Mouse (Mus musculus) forebrain, embryonic 15.5 days (tissue): ENCODE measurements at regions not wholly inside any gene's neighbourhood (a gene's known extent, or its start where the extent isn't known, plus 50 kb on each side); places are given as distances from the start of the nearest gene placed in this dataset.

Experiments used
- ATAC-seq: fragments of 200-750 bp; cut with Nextera tagmentation; replicated peaks from 2 replicates; pipeline ENCODE4 v1.8.0; 2017; ENCODE audit warnings: mild to moderate bottlenecking, moderate TSS enrichment, moderate library complexity
- H3K27ac ChIP-seq: fragments of 300-500 bp; sonication (generic); replicated peaks from 2 replicates; pipeline ENCODE4 v1.5.1; 2015; ENCODE audit warnings: mild to moderate bottlenecking, inconsistent platforms
- H3K27me3 ChIP-seq: fragments of 300-500 bp; sonication (generic); 2 replicates; pipeline ENCODE4 v1.6.1; 2015; ENCODE audit warnings: inconsistent platforms
- H3K36me3 ChIP-seq: fragments of 300-500 bp; sonication (generic); 2 replicates; pipeline ENCODE4 v1.6.1; 2015; ENCODE audit warnings: mild to moderate bottlenecking, inconsistent platforms
- H3K4me1 ChIP-seq: fragments of 300-500 bp; sonication (generic); 2 replicates; pipeline ENCODE4 v1.6.1; 2015; ENCODE audit warnings: inconsistent platforms
- H3K4me2 ChIP-seq: fragments of 300-500 bp; sonication (generic); replicated peaks from 2 replicates; pipeline ENCODE4 v1.6.1; 2015; ENCODE audit warnings: mild to moderate bottlenecking, inconsistent platforms
- H3K4me3 ChIP-seq: fragments of 300-500 bp; sonication (generic); 2 replicates; pipeline ENCODE4 v1.5.1; 2015; ENCODE audit warnings: mild to moderate bottlenecking, inconsistent platforms
- H3K9ac ChIP-seq: fragments of 300-500 bp; sonication (generic); replicated peaks from 2 replicates; pipeline ENCODE4 v1.6.1; 2015; ENCODE audit warnings: mild to moderate bottlenecking, inconsistent platforms
- H3K9me3 ChIP-seq: fragments of 300-500 bp; sonication (generic); 2 replicates; pipeline ENCODE4 v1.6.1; 2016; ENCODE audit warnings: inconsistent platforms
- WGBS: fragments of 180-500 bp; shearing (Covaris S2); methylation state at CpG from one replicate; pipeline ENCODE4 v1.1.7; 2015; ENCODE audit warnings: mixed read lengths; 5-methylcytosine and 5-hydroxymethylcytosine counted together

DNA sequence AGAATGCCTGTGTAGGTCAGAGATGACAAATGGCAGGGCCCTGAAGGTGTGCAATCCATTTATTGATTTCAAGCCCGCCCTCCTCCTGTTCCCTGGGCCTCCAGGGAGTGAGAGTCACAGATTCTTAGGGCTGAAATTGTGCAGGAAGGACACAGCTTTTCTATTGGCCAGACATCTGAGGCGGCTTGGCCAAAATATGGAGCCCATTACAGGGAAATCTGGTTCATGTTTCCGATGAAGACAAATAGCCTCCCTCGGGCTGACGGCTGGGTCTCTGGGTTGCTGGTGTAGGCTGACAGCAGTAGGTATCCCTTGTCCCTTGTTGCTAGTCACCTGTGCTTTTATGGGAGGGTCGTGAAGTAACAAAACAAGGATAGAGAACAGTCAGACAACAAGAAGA, 413.2 kb downstream of the Tshz3 start:
- ATAC-seq: no peak
- Histone ChIP-seq H3K9me3 (no peaks in the 10 kb centered on the region), H3K4me3 (no peak overlapping the region), H3K36me3 (no peaks in the 10 kb centered on the region), H3K27ac (no peak overlapping the region), H3K4me1 (no peaks in the 10 kb centered on the region), H3K27me3 (no peaks in the 10 kb centered on the region), H3K9ac (no peak overlapping the region), H3K4me2 (no peak overlapping the region)
- 86% methylated on average over 6 of the region's 6 CpGs for WGBS

DNA sequence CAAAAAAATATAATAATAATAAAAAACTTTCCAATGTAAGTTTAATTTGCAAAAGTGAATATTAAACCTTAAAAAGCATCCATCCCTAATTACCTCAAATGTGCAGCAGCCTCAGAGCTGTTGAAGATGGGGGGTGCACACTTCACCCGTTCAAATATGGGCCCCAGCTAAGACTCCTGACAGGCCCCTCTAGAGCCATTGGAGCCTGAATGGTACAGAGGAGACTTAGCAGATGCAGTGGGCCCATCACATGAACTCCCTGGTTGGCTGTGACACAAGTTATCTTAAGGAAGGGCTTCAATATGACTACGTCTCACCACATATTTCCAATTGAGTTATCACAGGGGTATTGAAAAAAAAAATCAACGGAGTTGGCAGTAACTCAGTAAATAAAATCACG, 422.9 kb downstream of the Tshz3 start:
- H3K4me3 ChIP-seq: no peak overlapping the region
- no peak overlapping the region for H3K4me2 ChIP-seq
- no peaks in the 10 kb centered on the region for H3K4me1 ChIP-seq
- WGBS: 90% methylated on average over 4 of the region's 4 CpGs
- H3K9ac ChIP-seq: no peak overlapping the region
- no peaks in the 10 kb centered on the region for H3K27me3 ChIP-seq
- H3K9me3 ChIP-seq: no peaks in the 10 kb centered on the region
- H3K27ac ChIP-seq: no peak overlapping the region
- H3K36me3 ChIP-seq: no peaks in the 10 kb centered on the region
- ATAC-seq: no peak

DNA sequence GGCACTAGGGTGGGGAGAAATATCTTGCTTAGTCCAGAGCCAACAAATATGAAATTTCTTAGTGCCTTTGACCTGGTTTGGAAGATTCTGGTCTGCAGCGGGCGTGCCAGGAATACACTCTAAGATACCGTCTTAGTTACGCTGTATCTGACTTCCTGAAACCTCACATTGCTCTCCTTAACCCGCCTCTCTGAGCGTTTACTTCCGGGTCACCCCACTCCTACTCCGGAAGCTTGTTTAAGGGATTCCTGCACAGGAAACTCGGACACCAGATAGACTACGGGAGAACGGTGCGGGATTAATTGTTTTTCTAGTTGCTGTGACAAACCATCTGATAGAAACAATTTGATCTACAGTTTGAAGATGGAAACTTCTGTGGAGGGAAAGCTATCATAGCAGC, 442.3 kb downstream of the Tshz3 start:
- no peaks in the 10 kb centered on the region for H3K9me3 ChIP-seq
- H3K36me3 ChIP-seq: no peaks in the 10 kb centered on the region
- WGBS: 90% methylated on average over 12 of the region's 12 CpGs
- no peak overlapping the region for H3K4me3 ChIP-seq
- H3K9ac ChIP-seq: no peak overlapping the region
- ATAC-seq: no peak
- no peaks in the 10 kb centered on the region for H3K27me3 ChIP-seq
- H3K4me1 ChIP-seq: no peaks in the 10 kb centered on the region
- no peak overlapping the region for H3K27ac ChIP-seq
- no peak overlapping the region for H3K4me2 ChIP-seq

DNA sequence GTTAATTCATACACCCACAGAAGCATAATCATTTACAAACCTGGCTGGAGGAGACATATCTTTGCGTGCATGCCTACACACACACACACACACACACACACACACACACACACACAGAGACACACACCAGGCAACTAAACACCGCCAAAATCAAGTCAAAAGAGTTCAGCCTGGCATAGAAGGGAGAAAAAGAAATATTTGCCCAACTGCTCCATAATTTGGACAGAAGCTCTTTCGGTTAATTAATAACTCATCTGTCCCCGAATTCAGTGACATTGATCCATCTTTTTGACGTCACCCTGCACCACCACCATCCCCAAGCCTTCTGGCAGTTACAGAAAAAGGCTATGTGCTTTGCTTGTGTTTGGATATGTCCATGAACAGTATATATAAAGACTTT, 444.9 kb downstream of the Tshz3 start:
- no peaks in the 10 kb centered on the region for H3K36me3 ChIP-seq
- H3K9ac ChIP-seq: no peak overlapping the region
- no peak overlapping the region for H3K27ac ChIP-seq
- no peak overlapping the region for H3K4me2 ChIP-seq
- 80% methylated on average over 5 of the region's 5 CpGs for WGBS
- no peak overlapping the region for H3K4me3 ChIP-seq
- H3K27me3 ChIP-seq: no peaks in the 10 kb centered on the region
- H3K4me1 ChIP-seq: peaks cover 11% of the 10 kb centered on the region
- H3K9me3 ChIP-seq: no peaks in the 10 kb centered on the region
- no peak for ATAC-seq

DNA sequence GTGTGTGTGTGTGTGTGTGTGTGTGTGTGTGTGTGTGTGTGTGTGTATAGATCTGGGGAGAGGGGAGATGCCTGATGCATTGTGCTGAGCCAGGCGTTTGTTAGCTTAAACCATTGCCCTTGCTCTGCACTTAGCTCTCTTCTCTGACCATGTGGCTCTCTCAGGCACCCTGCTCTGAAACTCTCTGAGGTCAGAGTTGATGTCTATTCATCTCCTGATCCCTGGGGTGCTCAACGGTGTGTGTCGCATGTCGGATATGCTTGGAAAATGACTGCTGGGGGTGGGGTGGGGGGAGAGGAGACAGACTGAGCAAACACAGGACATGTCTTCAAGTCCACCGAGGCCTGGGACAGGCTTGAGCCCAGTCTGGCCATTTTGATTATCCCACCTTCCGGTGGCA, 446.4 kb downstream of the Tshz3 start:
- no peak for ATAC-seq
- no peak overlapping the region for H3K4me3 ChIP-seq
- no peak overlapping the region for H3K4me2 ChIP-seq
- no peaks in the 10 kb centered on the region for H3K9me3 ChIP-seq
- H3K27me3 ChIP-seq: no peaks in the 10 kb centered on the region
- no peak overlapping the region for H3K9ac ChIP-seq
- H3K4me1 ChIP-seq: peaks cover 12% of the 10 kb centered on the region
- no peaks in the 10 kb centered on the region for H3K36me3 ChIP-seq
- no peak overlapping the region for H3K27ac ChIP-seq
- WGBS: 61% methylated on average over 6 of the region's 6 CpGs

DNA sequence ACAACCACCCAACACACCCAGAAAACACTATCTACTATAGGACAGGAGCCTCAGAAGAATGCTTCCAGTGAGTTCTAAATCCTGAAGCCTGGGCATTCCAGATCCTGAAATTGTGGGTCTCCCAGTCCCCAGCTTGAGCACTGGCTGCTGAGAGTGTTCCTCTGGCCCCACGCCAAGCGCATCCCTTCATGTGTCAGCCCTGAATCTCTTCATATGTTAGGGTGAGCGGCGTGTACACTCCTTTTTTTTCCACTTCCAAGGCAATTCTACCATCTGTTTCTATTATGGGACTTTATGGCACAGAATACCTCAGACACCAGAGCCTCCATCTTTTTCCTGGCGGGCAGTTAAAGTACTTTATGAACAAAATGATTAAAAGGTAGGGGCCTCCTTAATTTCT, 451.8 kb downstream of the Tshz3 start:
- 57% methylated on average over 5 of the region's 5 CpGs for WGBS
- H3K9me3 ChIP-seq: no peaks in the 10 kb centered on the region
- H3K4me2 ChIP-seq: no peak overlapping the region
- no peak overlapping the region for H3K4me3 ChIP-seq
- no peaks in the 10 kb centered on the region for H3K36me3 ChIP-seq
- H3K9ac ChIP-seq: no peak overlapping the region
- H3K27me3 ChIP-seq: no peaks in the 10 kb centered on the region
- H3K27ac ChIP-seq: peak overlapping the region; percentile 40
- peak; percentile 84 for ATAC-seq
- peaks cover 18% of the 10 kb centered on the region for H3K4me1 ChIP-seq

DNA sequence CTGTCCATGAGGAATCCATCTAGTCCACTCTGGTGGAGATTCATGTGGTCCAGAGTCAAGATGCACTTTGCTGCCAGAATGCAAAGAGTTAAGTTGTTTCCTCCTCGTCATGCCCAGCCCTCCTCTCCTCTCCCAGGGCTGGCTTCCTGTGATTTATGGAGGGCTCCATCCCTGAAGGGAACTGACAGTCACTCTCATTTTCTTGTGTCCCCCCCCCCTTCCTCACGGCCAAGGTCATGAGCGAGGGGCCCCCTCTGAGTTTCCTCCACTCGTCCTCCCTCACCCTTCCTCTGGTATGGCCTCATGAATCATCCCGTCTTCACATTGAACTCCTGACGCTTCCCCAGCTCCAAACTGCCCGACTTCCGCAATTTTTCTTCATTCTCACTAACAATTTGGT, 461.9 kb downstream of the Tshz3 start:
- Histone ChIP-seq H3K4me1 (no peaks in the 10 kb centered on the region), H3K27ac (no peak overlapping the region), H3K9me3 (no peaks in the 10 kb centered on the region), H3K4me3 (no peak overlapping the region), H3K9ac (no peak overlapping the region), H3K4me2 (no peak overlapping the region), H3K27me3 (no peaks in the 10 kb centered on the region), H3K36me3 (no peaks in the 10 kb centered on the region)
- WGBS: 77% methylated on average over 8 of the region's 8 CpGs
- ATAC-seq: no peak

DNA sequence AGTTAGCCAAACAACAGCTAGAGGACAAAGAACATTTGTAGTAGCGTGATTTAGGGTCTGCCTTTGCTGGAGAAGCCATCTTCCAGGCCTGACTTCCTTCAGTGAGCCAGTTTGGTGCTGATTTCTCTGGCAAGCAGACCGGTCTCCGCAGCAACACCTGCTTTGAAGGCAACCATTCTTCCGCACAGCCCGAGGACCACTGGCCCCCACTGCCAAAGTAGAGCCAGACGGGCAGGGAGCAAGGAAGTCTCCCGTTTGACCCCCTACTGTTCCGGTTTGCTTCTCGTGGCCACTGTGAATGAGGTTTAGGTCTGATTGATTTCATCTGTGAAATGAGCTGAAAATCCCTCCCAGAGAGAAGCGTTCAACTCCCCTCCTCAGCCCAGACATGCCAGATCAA, 471.0 kb downstream of the Tshz3 start:
- Histone ChIP-seq H3K4me2 (no peak overlapping the region), H3K9me3 (no peaks in the 10 kb centered on the region), H3K36me3 (no peaks in the 10 kb centered on the region), H3K9ac (no peak overlapping the region), H3K4me1 (no peaks in the 10 kb centered on the region), H3K27ac (no peak overlapping the region), H3K27me3 (no peaks in the 10 kb centered on the region), H3K4me3 (no peak overlapping the region)
- ATAC-seq: no peak
- WGBS: 64% methylated on average over 10 of the region's 10 CpGs

DNA sequence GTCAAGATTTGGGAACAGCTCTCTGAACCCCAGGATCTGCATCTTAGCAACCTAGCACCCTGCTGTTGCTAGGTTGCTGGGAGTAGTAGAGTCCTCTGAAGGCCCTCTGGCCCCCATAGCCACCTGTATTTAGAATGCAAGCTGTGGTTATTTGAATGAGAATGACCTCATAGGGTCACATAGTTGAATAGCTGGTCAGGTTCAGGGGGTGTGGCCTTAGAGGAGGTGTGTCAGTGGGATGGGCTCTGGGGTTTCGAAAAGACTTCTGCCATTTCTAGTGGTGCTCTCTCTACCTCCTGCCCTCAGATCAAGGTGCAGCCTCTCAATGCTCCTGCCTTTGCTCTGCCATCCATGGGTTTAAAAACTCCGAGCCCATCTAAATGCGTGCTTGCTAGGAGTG, 477.8 kb downstream of the Tshz3 start:
- Histone ChIP-seq H3K9me3 (no peaks in the 10 kb centered on the region), H3K36me3 (no peaks in the 10 kb centered on the region), H3K4me1 (peaks cover 11% of the 10 kb centered on the region), H3K27ac (no peak overlapping the region), H3K9ac (no peak overlapping the region), H3K4me3 (no peak overlapping the region), H3K4me2 (no peak overlapping the region), H3K27me3 (no peaks in the 10 kb centered on the region)
- 81% methylated on average over 3 of the region's 3 CpGs for WGBS
- ATAC-seq: no peak

DNA sequence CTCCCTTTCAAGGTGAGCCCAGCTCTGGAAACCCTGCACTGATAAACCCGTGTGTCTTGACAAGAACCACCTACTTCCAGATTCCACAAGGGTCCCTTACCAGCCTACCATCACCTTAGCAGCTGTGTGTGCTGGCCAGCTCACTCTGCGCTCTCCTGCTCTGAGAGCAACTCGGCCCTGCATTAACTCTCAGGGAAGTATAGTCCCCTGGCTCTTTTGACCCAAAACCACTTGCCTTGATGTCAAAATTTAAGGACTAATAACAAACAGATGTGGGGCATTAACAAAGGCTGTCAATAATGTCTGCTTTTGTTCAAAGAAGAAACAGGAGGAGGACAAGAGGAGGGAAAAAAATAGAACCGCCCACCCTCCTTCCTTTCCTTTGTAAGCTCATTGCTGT, 480.3 kb downstream of the Tshz3 start:
- Histone ChIP-seq H3K9ac (no peak overlapping the region), H3K36me3 (no peaks in the 10 kb centered on the region), H3K9me3 (no peaks in the 10 kb centered on the region), H3K4me3 (no peak overlapping the region), H3K4me1 (peaks cover 18% of the 10 kb centered on the region), H3K4me2 (no peak overlapping the region), H3K27ac (no peak overlapping the region), H3K27me3 (no peaks in the 10 kb centered on the region)
- no peak for ATAC-seq
- WGBS: 64% methylated on average over 4 of the region's 4 CpGs

DNA sequence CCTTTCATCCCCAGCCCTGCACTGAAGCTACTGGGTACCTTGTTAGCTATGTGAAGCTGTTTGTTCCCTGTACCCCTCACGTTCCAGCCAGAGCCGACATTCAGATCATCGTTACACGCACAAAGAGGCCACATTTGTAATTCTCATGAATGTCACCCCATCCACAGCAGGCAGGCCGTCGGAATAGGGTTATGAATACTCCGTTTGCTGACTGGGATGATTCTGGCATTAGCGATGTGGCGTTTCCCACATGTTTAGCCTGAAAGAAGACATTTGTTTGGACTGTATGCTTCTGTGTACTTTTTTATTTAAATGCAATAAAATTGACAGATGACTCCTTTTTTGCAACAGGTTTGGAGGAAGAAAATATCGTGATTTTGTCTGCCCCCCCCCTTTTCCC, 482.0 kb downstream of the Tshz3 start:
- no peak; the same call in 1 of the 2 replicates for ATAC-seq
- H3K4me2 ChIP-seq: peak overlapping the region; percentile 34

DNA sequence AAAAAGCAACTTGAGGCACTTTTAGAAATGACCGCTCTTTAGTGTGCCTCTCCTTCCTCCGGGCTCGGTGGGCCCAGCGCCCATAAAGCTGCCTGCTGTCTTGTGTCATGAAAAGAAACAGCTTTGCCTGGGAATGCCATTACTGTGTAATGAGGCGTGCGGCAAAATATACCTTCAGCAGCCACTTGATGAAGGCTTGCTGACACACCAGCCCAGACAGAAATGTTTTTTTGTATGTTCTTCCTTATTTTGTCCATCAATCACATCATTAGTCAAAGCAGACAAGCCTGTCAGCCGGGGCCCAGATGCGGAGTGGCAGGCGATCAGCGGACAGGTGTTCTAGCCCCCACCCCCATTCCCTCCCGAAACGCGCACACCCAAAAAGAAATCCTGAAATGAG, 482.5 kb downstream of the Tshz3 start:
- ATAC-seq: peak; percentile 80
- peaks cover 18% of the 10 kb centered on the region for H3K4me1 ChIP-seq

More for the DNA sequence above, 482.0 kb downstream of the Tshz3 start:
- no peak overlapping the region for H3K27ac ChIP-seq
- no peak overlapping the region for H3K9ac ChIP-seq
- 9% methylated on average over 10 of the region's 10 CpGs for WGBS
- H3K36me3 ChIP-seq: no peaks in the 10 kb centered on the region
- H3K9me3 ChIP-seq: no peaks in the 10 kb centered on the region
- no peak overlapping the region for H3K4me3 ChIP-seq
- H3K27me3 ChIP-seq: no peaks in the 10 kb centered on the region
- peaks cover 18% of the 10 kb centered on the region for H3K4me1 ChIP-seq

DNA sequence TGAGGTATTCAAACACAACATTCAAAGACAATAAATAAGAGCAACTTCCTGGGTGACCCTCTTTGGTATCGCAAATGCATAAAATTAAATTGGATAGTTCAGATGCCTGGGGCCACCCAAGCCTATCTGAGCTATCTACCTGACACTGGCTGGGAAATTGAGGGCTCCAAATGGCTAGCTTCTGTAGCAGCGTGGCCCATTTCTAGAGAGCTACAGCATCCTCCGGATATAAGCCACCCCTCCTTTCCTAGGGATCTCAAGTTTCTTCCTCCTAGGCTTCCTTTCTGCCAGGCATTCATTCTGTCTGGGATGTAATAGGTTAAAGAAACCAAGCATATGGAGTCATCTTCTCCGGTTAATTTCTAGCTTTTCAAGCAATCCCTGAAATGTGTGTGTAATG, 483.2 kb downstream of the Tshz3 start:
- Histone ChIP-seq H3K9me3 (no peaks in the 10 kb centered on the region), H3K36me3 (no peaks in the 10 kb centered on the region), H3K9ac (no peak overlapping the region), H3K27me3 (no peaks in the 10 kb centered on the region), H3K4me2 (no peak overlapping the region), H3K4me3 (no peak overlapping the region), H3K27ac (no peak overlapping the region), H3K4me1 (peaks cover 18% of the 10 kb centered on the region)
- 0 out of 2 replicates have a peak, but pooled peaks have one; percentile 16 for ATAC-seq
- WGBS: 56% methylated on average over 4 of the region's 4 CpGs

More for the DNA sequence above, 482.5 kb downstream of the Tshz3 start:
- H3K9ac ChIP-seq: no peak overlapping the region
- H3K27me3 ChIP-seq: no peaks in the 10 kb centered on the region
- no peaks in the 10 kb centered on the region for H3K36me3 ChIP-seq
- 13% methylated on average over 13 of the region's 13 CpGs for WGBS
- H3K27ac ChIP-seq: no peak overlapping the region
- peak overlapping the region; percentile 3; the same call in 1 of the 2 replicates for H3K4me3 ChIP-seq
- H3K9me3 ChIP-seq: no peaks in the 10 kb centered on the region
- H3K4me2 ChIP-seq: peak overlapping the region; percentile 34
